Mouse (Mus musculus) neural tube, embryonic 11.5 days (tissue): ENCODE measurements around the gene Stra6l. TPM values are rescaled to one million over a fixed set of nuclear protein-coding genes. Genes with fewer than 3 reads are reported as not detected.

ENCODE experiments used
- ATAC-seq: fragments of 200-750 bp; cut with Nextera tagmentation; 2 replicates; pipeline ENCODE4 v1.8.0; 2017; ENCODE audit warnings: moderate number of reproducible peaks, mild to moderate bottlenecking, moderate TSS enrichment, moderate library complexity; ENCODE audit not compliant: insufficient read depth, low FRiP score, low TSS enrichment
- DNase-seq: peaks from one replicate; pipeline ENCODE4 v3.0.0-alpha.2; 2015; ENCODE audit warnings: low spot score
- H3K27ac ChIP-seq: fragments of 300-500 bp; sonication (generic); 2 replicates; pipeline ENCODE4 v1.5.1; 2014; ENCODE audit warnings: low read depth, mild to moderate bottlenecking, low read length
- H3K27me3 ChIP-seq: fragments of 300-500 bp; sonication (generic); 2 replicates; pipeline ENCODE4 v1.6.1; 2014; ENCODE audit warnings: mild to moderate bottlenecking, low read length, mixed read lengths; ENCODE audit not compliant: control insufficient read depth, insufficient read depth
- H3K36me3 ChIP-seq: fragments of 300-500 bp; sonication (generic); 2 replicates; pipeline ENCODE4 v1.6.1; 2014; ENCODE audit warnings: mild to moderate bottlenecking, low read length, moderate library complexity, mixed read lengths; ENCODE audit not compliant: control insufficient read depth, insufficient read depth
- H3K4me1 ChIP-seq: fragments of 300-500 bp; sonication (generic); 2 replicates; pipeline ENCODE4 v1.6.1; 2014; ENCODE audit warnings: low read length, mixed read lengths; ENCODE audit not compliant: control insufficient read depth, insufficient read depth
- H3K4me2 ChIP-seq: fragments of 300-500 bp; sonication (generic); 2 replicates; pipeline ENCODE4 v1.6.1; 2014; ENCODE audit warnings: low read depth, mild to moderate bottlenecking, moderate library complexity
- H3K4me3 ChIP-seq: fragments of 300-500 bp; sonication (generic); 2 replicates; pipeline ENCODE4 v1.5.1; 2014; ENCODE audit warnings: low read depth, low read length
- H3K9ac ChIP-seq: fragments of 300-500 bp; sonication (generic); 2 replicates; pipeline ENCODE4 v1.6.1; 2014; ENCODE audit warnings: mild to moderate bottlenecking, low read length
- H3K9me3 ChIP-seq: fragments of 300-500 bp; sonication (generic); 2 replicates; pipeline ENCODE4 v1.6.1; 2016; ENCODE audit warnings: low read length; ENCODE audit not compliant: control insufficient read depth
- WGBS: fragments of 180-500 bp; shearing (Covaris S2); extraction: QIAGEN DNeasy Blood & Tissue Kit; methylation state at CpG from one replicate; pipeline ENCODE4 v1.1.7; 2014; 5-methylcytosine and 5-hydroxymethylcytosine counted together
- polyA plus RNA-seq: library from polyadenylated mRNA; unstranded; fragments of >200 nt; fragmentation: Nextera tagmentation; extraction: Ambion mirVana; gene quantifications from 2 replicates; pipeline ENCODE4 v1.2.1, GENCODE M21; 2014

The Stra6l gene
- polyA plus RNA-seq, 1 experiment from 2014 or later = 6.3 TPM

DNA sequence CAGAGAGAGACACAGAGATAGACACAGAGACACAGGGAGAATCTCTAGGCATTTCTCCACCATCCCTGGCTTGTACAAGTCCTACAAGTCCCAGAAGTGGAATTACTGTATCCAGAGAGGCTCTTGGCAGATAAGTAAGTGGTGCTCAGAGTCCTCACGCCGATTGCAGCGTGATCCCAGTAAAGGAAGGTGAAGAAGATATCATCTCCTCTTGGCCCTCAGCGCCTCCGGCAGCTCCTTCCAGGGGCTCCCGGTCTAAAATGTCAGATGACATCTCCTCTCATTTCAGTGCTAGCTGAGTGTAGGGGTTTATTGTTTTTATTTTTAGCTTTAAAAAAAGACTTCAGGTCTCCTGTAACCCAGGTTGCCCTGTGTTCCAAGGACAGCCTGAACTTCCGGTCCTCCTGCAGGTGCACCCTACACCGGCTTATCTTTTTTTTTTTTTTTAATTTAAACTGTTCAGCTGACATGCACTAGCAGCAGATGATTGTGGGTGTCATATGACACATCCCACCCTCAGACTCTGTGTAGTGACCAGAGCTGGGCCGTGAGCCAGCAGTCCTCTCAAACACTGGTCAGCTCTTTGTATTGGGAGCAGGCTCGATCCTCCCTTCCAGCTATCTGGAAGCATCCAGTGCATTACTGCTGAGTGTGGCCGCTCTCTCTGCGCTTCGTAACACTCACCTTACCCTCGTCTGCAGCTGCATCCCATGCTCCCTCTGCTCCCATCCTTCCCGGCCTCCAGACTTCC lies 5.2 kb downstream of the Stra6l start:
- 87% methylated on average over 15 of the region's 15 CpGs for WGBS

DNA sequence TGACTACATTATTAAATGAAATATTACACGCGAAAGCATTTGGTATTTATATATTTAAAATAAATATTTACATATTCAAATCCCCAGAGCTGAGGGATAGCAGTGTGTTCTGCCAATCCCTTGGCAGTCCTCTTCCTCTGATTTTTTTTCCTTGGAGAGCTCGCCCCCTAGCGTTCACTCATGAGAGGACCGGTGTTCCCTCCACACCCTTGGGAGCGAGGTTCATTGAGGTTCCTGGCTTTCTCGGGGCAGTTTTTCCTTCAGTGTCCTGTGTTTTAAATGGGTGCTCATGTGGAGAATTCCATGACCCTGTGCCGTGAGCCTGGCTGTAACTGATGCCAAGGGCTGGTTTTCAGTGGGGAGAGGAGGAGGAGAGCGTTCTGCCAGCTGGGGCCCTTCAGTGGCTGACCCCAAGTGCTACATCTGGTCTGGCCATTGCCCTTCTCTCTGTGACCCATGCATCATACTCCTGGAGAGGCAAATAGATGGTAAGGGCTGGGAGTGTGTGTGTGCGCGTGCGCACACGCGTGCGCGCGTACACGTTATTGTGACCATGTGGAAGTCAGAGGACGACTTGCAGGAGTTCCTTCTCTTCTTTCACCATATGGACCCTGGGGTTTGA lies 7.5 kb downstream of the Stra6l start:
- H3K9ac ChIP-seq = no peak overlapping the region
- no peak for ATAC-seq

More for the DNA sequence above, 5.2 kb downstream of the Stra6l start:
- no peaks in the 10 kb centered on the region for H3K36me3 ChIP-seq
- no peak overlapping the region for H3K9ac ChIP-seq
- ATAC-seq = no peak
- H3K4me1 ChIP-seq = peaks cover 2% of the 10 kb centered on the region; the same call in 1 of the 2 replicates
- H3K4me3 ChIP-seq = no peak overlapping the region
- no peak for DNase-seq
- no peak overlapping the region for H3K4me2 ChIP-seq
- H3K27me3 ChIP-seq = no peaks in the 10 kb centered on the region
- no peaks in the 10 kb centered on the region for H3K9me3 ChIP-seq
- no peak overlapping the region for H3K27ac ChIP-seq

DNA sequence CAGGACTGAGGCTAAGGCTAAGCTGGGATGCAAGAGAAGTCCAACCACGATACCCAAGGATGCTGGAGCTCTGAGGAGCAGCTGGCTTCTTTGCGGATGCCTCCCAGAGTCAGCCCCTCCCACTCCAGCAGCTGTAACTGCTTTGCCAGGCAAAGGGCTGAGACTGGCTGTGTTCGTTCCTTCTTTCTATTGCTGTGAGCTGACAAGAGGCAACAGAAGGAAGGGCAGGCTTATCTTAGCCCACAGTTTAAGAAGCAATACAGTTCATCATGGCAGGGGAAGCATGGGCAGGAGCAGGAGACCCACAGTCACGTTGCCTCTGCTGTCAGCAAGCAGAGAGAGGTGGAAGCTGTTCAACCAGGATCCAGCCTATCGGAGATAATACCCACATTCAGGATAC lies 12.7 kb downstream of the Stra6l start:
- DNase-seq = no peak
- no peaks in the 10 kb centered on the region for H3K9me3 ChIP-seq
- H3K4me1 ChIP-seq = no peaks in the 10 kb centered on the region
- no peaks in the 10 kb centered on the region for H3K36me3 ChIP-seq
- H3K9ac ChIP-seq = no peak overlapping the region
- WGBS = 68% methylated on average over 5 of the region's 5 CpGs
- no peak overlapping the region for H3K4me3 ChIP-seq
- H3K4me2 ChIP-seq = no peak overlapping the region
- no peak for ATAC-seq
- no peaks in the 10 kb centered on the region for H3K27me3 ChIP-seq
- H3K27ac ChIP-seq = no peak overlapping the region

More for the DNA sequence above, 7.5 kb downstream of the Stra6l start:
- 49% methylated on average over 19 of the region's 19 CpGs for WGBS
- H3K36me3 ChIP-seq = no peaks in the 10 kb centered on the region
- H3K4me3 ChIP-seq = no peak overlapping the region
- 0 out of 2 replicates have a peak, but pooled peaks cover 2% of the 10 kb centered on the region for H3K4me1 ChIP-seq
- no peaks in the 10 kb centered on the region for H3K27me3 ChIP-seq
- H3K9me3 ChIP-seq = no peaks in the 10 kb centered on the region
- H3K27ac ChIP-seq = no peak overlapping the region
- peak; percentile 77 for DNase-seq
- no peak overlapping the region for H3K4me2 ChIP-seq

DNA sequence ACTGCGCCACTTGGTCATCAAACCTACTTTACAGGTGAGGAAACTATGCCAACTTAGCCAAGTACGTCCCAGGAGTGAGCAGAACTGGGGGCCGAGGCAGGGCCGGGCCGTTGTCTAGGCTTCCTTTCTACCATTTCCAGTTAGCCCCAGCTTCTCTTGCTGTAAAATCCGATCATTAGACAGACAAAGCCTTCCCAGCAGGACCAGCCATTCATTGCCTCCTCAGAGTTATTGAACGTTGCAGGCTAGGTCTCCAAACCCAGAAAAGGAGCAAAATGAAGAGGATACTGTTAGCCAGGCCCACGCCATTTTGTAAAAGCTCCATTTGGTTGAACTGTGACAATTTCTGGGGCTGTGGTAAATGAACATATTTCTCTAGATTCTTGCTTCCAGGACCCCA lies 19.0 kb downstream of the Stra6l start:
- WGBS = 43% methylated on average over 8 of the region's 8 CpGs
- Histone ChIP-seq H3K27me3 (no peaks in the 10 kb centered on the region), H3K4me1 (no peaks in the 10 kb centered on the region), H3K4me3 (no peak overlapping the region), H3K9ac (no peak overlapping the region), H3K36me3 (no peaks in the 10 kb centered on the region), H3K27ac (no peak overlapping the region), H3K4me2 (no peak overlapping the region), H3K9me3 (no peaks in the 10 kb centered on the region)
- DNase-seq = no peak
- ATAC-seq = no peak

DNA sequence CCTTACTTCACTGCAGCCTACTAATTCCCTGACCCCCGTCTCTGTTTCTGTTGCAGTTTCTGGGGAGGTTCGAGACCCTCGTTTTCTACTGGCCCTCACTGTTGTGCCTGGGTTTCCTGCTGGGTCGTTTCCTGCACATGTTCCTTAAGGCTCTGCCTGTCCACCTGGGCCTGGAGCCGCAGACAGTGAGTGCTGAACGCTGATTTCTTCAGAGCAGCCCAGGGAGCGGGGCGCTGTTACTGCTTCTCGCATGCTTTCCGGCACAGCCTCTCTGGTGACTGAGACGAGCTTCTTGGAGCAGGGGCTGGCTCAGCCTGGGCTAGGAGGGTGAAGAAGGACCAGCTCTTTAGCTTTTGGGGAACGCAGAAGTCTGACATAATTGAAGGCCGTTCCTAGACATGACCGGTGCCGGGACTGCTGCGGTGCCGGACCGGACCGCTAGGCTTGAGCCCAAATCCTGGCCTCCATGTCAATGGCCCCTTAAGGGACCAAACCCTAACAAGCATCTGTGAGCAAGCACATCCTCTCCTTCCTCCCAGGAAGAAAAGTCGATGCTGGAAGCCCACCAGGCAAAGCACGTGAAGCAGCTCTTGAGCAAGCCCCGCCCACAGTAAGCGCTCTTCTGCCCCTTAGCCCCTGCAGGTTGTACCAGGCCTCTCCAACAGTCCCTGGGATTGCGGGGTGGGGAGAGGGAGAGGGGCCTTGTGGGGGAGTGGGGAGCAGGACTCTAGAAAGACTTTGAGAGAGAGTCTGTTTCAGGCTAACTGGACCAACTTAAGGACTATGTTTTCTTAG lies 20.8 kb downstream of the Stra6l start:
- no peaks in the 10 kb centered on the region for H3K4me1 ChIP-seq
- no peak overlapping the region for H3K4me2 ChIP-seq
- no peak overlapping the region for H3K27ac ChIP-seq
- DNase-seq (peak; percentile 12), ATAC-seq (no peak)
- 34% methylated on average over 24 of the region's 24 CpGs for WGBS
- no peaks in the 10 kb centered on the region for H3K27me3 ChIP-seq
- H3K9ac ChIP-seq = no peak overlapping the region
- no peaks in the 10 kb centered on the region for H3K36me3 ChIP-seq
- H3K9me3 ChIP-seq = no peaks in the 10 kb centered on the region
- H3K4me3 ChIP-seq = no peak overlapping the region

DNA sequence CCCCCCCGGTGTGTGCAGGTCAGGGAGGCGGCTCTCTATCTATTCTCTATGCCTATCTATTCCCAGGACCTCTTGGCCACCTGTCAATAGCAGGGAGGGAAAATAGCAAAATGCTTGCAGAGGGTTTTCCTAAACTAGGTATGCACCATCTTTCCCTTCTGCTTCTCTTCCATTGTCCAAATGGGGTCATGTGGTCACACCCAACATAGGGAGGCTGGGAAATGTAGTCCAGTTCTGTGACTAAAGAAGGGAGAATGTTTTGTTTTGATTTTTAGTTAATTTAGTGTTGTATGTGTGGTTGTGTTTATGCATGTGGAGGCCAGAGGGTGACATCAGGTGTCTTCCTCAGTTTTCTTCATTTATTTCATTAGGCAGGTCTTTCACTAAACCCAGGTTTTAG lies 23.7 kb downstream of the Stra6l start:
- DNase-seq (no peak), ATAC-seq (no peak)
- Histone ChIP-seq H3K27me3 (no peaks in the 10 kb centered on the region), H3K27ac (no peak overlapping the region), H3K4me2 (no peak overlapping the region), H3K4me1 (no peaks in the 10 kb centered on the region), H3K9ac (no peak overlapping the region), H3K4me3 (no peak overlapping the region), H3K36me3 (no peaks in the 10 kb centered on the region), H3K9me3 (no peaks in the 10 kb centered on the region)
- 80% methylated on average over 2 of the region's 2 CpGs for WGBS

DNA sequence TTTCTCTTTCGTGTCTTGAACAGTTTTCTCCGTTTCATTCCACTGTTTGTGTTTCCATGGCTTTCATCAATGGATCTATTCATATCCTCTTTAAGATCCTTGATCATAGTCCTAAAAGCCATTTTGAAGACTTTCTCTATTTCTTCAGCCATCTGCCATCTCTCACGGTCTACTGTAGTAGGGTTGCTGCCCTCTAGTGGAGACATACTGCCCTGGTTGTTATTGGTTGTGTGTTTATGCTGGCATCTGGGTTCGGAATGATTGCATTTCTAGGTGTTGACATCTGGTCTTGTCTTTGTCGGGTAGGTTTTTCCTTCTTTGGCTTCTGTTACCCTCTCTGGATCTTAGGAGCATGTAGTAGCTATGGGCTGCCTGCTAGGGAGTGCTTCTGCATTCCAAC lies 30.5 kb downstream of the Stra6l start:
- whole genome bisulfite sequencing = 55% methylated on average over 5 of the region's 5 CpGs
- Histone ChIP-seq H3K27ac (no peak overlapping the region), H3K4me1 (no peaks in the 10 kb centered on the region), H3K9me3 (no peaks in the 10 kb centered on the region), H3K4me2 (no peak overlapping the region), H3K27me3 (no peaks in the 10 kb centered on the region), H3K4me3 (no peak overlapping the region), H3K9ac (no peak overlapping the region), H3K36me3 (no peaks in the 10 kb centered on the region)
- DNase-seq (no peak), ATAC-seq (no peak)

DNA sequence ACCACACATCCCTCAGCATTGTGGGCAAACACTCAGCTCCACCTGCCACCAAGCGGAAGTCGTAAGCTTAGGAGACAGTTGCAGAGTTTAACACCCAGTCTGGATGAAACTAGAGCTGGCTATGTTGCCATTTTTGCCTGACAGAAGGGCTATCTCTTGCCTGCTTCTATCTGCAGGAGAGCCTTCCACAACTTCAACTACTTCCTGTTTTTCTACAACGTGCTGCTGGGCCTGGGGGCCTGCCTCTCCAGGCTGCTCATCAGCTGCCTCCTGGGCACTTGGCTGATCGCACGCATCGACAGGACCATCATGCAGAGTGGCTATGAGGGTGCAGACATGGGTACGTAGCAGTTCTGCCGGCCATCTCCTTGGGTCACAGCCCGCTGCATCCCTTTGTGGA lies 34.1 kb downstream of the Stra6l start:
- Histone ChIP-seq H3K4me3 (no peak overlapping the region), H3K36me3 (no peaks in the 10 kb centered on the region), H3K4me2 (no peak overlapping the region), H3K4me1 (no peaks in the 10 kb centered on the region), H3K9me3 (no peaks in the 10 kb centered on the region), H3K27ac (no peak overlapping the region), H3K27me3 (no peaks in the 10 kb centered on the region), H3K9ac (no peak overlapping the region)
- no peak for ATAC-seq
- DNase-seq = no peak
- WGBS = 87% methylated on average over 9 of the region's 9 CpGs
